Mouse (Mus musculus): ENCODE measurements around the gene Fam131a. TPM values are rescaled to one million over a fixed set of nuclear protein-coding genes. Genes with fewer than 3 reads are reported as not detected.
"Not testable (repeated sequence)": the region's sequence is repeated elsewhere in the genome, so short reads cannot be mapped to it uniquely, and the experiment has no call there.

Fam131a gene
- 35.7 and 37.3 TPM in 2 replicates for polyA plus RNA-seq (2015; fragmentation: Nextera tagmentation; extraction: Ambion mirVana)

- Histone ChIP-seq H3K9ac (replicated peaks) (peak within 1 kb of the TSS; percentile 80), H3K36me3 (peaks cover 41% of the 10 kb centered on the region), H3K27ac (peak within 1 kb of the TSS; percentile 96), H3K27me3 (no peaks in the 10 kb centered on the region), H3K4me1 (replicated peaks) (peaks cover 46% of the 10 kb centered on the region), H3K4me3 (replicated peaks) (peak within 1 kb of the TSS; percentile 68), H3K4me2 (replicated peaks) (peak within 1 kb of the TSS; percentile 76), H3K9me3 (no peaks in the 10 kb centered on the region)
- under 1% methylated on average over 37 of the region's 37 CpGs for WGBS
- ATAC-seq = peak; percentile 94
Measured at GRCm38 (mm10) chr16:20693111-20693701, at the start of gene Fam131a. TSS of gene Fam131a (plus strand) at chr16:20693241.

GRCm38 (mm10) chr16:20643911-20644310 is 49.1 kb upstream of the Fam131a start:
- H3K27ac ChIP-seq = no peak overlapping the region
- H3K4me1 ChIP-seq (replicated peaks) = no peaks in the 10 kb centered on the region
- H3K4me3 ChIP-seq (replicated peaks) = no peak overlapping the region
- no peak overlapping the region for H3K4me2 ChIP-seq (replicated peaks)
- no peak for ATAC-seq
- 86% methylated on average over 7 of the region's 7 CpGs for WGBS
- H3K9me3 ChIP-seq = no peaks in the 10 kb centered on the region
- H3K9ac ChIP-seq (replicated peaks) = no peak overlapping the region; the same call in 1 of the 2 replicates
- H3K36me3 ChIP-seq = peaks cover 7% of the 10 kb centered on the region; the same call in 1 of the 2 replicates
- no peaks in the 10 kb centered on the region for H3K27me3 ChIP-seq

GRCm38 (mm10) chr16:20651076-20651946 is 41.7 kb upstream of the Fam131a start, which contains the start of gene Psmd2:
TSS of gene Psmd2 (plus strand) at chr16:20651652.
- Histone ChIP-seq H3K4me1 (replicated peaks) (peaks cover 22% of the 10 kb centered on the region), H3K4me2 (replicated peaks) (peak within 1 kb of the TSS; percentile 81), H3K9me3 (no peaks in the 10 kb centered on the region), H3K9ac (replicated peaks) (peak within 1 kb of the TSS; percentile 90), H3K27ac (peak within 1 kb of the TSS; percentile 84), H3K27me3 (no peaks in the 10 kb centered on the region), H3K36me3 (peaks cover 21% of the 10 kb centered on the region), H3K4me3 (replicated peaks) (peak within 1 kb of the TSS; percentile 90)
- ATAC-seq = peak; percentile 98
- 3% methylated on average over 46 of the region's 46 CpGs for WGBS

GRCm38 (mm10) chr16:20651947-20652310 is 41.1 kb upstream of the Fam131a start:
- H3K36me3 ChIP-seq = peaks cover 27% of the 10 kb centered on the region
- H3K4me1 ChIP-seq (replicated peaks) = peaks cover 22% of the 10 kb centered on the region
- H3K27me3 ChIP-seq = no peaks in the 10 kb centered on the region
- H3K4me2 ChIP-seq (replicated peaks) = peak overlapping the region; percentile 81
- 13% methylated on average over 12 of the region's 12 CpGs for WGBS
- no peak for ATAC-seq
- H3K4me3 ChIP-seq (replicated peaks) = peak overlapping the region; percentile 90
- peak overlapping the region; percentile 73 for H3K27ac ChIP-seq
- H3K9ac ChIP-seq (replicated peaks) = peak overlapping the region; percentile 90
- no peaks in the 10 kb centered on the region for H3K9me3 ChIP-seq

GRCm38 (mm10) chr16:20653315-20653714 is 39.7 kb upstream of the Fam131a start:
- H3K4me3 ChIP-seq (replicated peaks) = 0 out of 2 replicates have a peak overlapping the region, but pooled peaks have one; percentile 90
- no peaks in the 10 kb centered on the region for H3K27me3 ChIP-seq
- WGBS = 62% methylated on average over 2 of the region's 2 CpGs

GRCm38 (mm10) chr16:20657661-20658060 is 35.4 kb upstream of the Fam131a start:
- 96% methylated on average over 4 of the region's 4 CpGs for WGBS
- Histone ChIP-seq H3K9me3 (no peaks in the 10 kb centered on the region), H3K4me3 (replicated peaks) (no peak overlapping the region)

More at GRCm38 (mm10) chr16:20653315-20653714, 39.7 kb upstream of the Fam131a start:
- peak overlapping the region; percentile 81 for H3K4me2 ChIP-seq (replicated peaks)
- no peak overlapping the region; the same call in 1 of the 2 replicates for H3K9ac ChIP-seq (replicated peaks)
- H3K9me3 ChIP-seq = no peaks in the 10 kb centered on the region
- no peak for ATAC-seq
- no peak overlapping the region for H3K27ac ChIP-seq
- H3K36me3 ChIP-seq = peaks cover 41% of the 10 kb centered on the region
- H3K4me1 ChIP-seq (replicated peaks) = peaks cover 22% of the 10 kb centered on the region

GRCm38 (mm10) chr16:20668013-20668412 is 25.0 kb upstream of the Fam131a start, which contains the start of gene Eif4g1:
TSS of gene Eif4g1 (plus strand) at chr16:20668313.
- H3K36me3 ChIP-seq = peaks cover 28% of the 10 kb centered on the region
- H3K27me3 ChIP-seq; H3K9ac ChIP-seq (replicated peaks); H3K4me3 ChIP-seq (replicated peaks); H3K4me2 ChIP-seq (replicated peaks); H3K4me1 ChIP-seq (replicated peaks); H3K9me3 ChIP-seq; H3K27ac ChIP-seq; ATAC-seq: not testable (repeated sequence)
- 93% methylated on average over 3 of the region's 6 CpGs for WGBS

More at GRCm38 (mm10) chr16:20657661-20658060, 35.4 kb upstream of the Fam131a start:
- no peaks in the 10 kb centered on the region for H3K27me3 ChIP-seq
- no peak overlapping the region for H3K4me2 ChIP-seq (replicated peaks)
- H3K27ac ChIP-seq = no peak overlapping the region
- H3K36me3 ChIP-seq = peaks cover 83% of the 10 kb centered on the region
- H3K4me1 ChIP-seq (replicated peaks) = peaks cover 10% of the 10 kb centered on the region
- H3K9ac ChIP-seq (replicated peaks) = no peak overlapping the region
- ATAC-seq = no peak

- no peak overlapping the region for H3K4me3 ChIP-seq (replicated peaks)
- no peak for ATAC-seq
- no peaks in the 10 kb centered on the region for H3K27me3 ChIP-seq
- 92% methylated on average over 3 of the region's 3 CpGs for WGBS
- peaks cover 15% of the 10 kb centered on the region for H3K36me3 ChIP-seq
- H3K9me3 ChIP-seq = no peaks in the 10 kb centered on the region
- peaks cover 23% of the 10 kb centered on the region for H3K4me1 ChIP-seq (replicated peaks)
- no peak overlapping the region for H3K4me2 ChIP-seq (replicated peaks)
- H3K27ac ChIP-seq = no peak overlapping the region
- H3K9ac ChIP-seq (replicated peaks) = no peak overlapping the region
Measured at GRCm38 (mm10) chr16:20670291-20670690, 22.8 kb upstream of the Fam131a start.

GRCm38 (mm10) chr16:20671886-20672285 is 21.2 kb upstream of the Fam131a start:
- H3K27ac ChIP-seq = no peak overlapping the region
- ATAC-seq = no peak
- H3K9me3 ChIP-seq = no peaks in the 10 kb centered on the region
- H3K4me3 ChIP-seq (replicated peaks) = peak overlapping the region; percentile 98
- H3K9ac ChIP-seq (replicated peaks) = peak overlapping the region; percentile 46; the same call in 1 of the 2 replicates
- H3K4me2 ChIP-seq (replicated peaks) = peak overlapping the region; percentile 98
- peaks cover 24% of the 10 kb centered on the region for H3K4me1 ChIP-seq (replicated peaks)
- 29% methylated on average over 6 of the region's 6 CpGs for WGBS
- H3K36me3 ChIP-seq = peaks cover 26% of the 10 kb centered on the region
- no peaks in the 10 kb centered on the region for H3K27me3 ChIP-seq

- WGBS = 0% methylated on average over 31 of the region's 38 CpGs
Measured at GRCm38 (mm10) chr16:20672500-20672902, 20.5 kb upstream of the Fam131a start.

GRCm38 (mm10) chr16:20672965-20673705 is 19.9 kb upstream of the Fam131a start:
- 0% methylated on average over 33 of the region's 78 CpGs for WGBS
- ATAC-seq = peak; percentile 35
- no peaks in the 10 kb centered on the region for H3K9me3 ChIP-seq
- H3K4me3 ChIP-seq (replicated peaks) = peak overlapping the region; percentile 98
- no peaks in the 10 kb centered on the region for H3K27me3 ChIP-seq
- peaks cover 38% of the 10 kb centered on the region for H3K36me3 ChIP-seq
- peak overlapping the region; percentile 98 for H3K9ac ChIP-seq (replicated peaks)
- peaks cover 24% of the 10 kb centered on the region for H3K4me1 ChIP-seq (replicated peaks)
- H3K27ac ChIP-seq = peak overlapping the region; percentile 91
- H3K4me2 ChIP-seq (replicated peaks) = peak overlapping the region; percentile 98

More at GRCm38 (mm10) chr16:20672500-20672902, 20.5 kb upstream of the Fam131a start:
- peak; percentile 98 for ATAC-seq
- no peaks in the 10 kb centered on the region for H3K9me3 ChIP-seq
- peaks cover 24% of the 10 kb centered on the region for H3K4me1 ChIP-seq (replicated peaks)
- H3K9ac ChIP-seq (replicated peaks) = peak overlapping the region; percentile 98
- peak overlapping the region; percentile 98 for H3K4me3 ChIP-seq (replicated peaks)
- H3K4me2 ChIP-seq (replicated peaks) = peak overlapping the region; percentile 98
- peaks cover 32% of the 10 kb centered on the region for H3K36me3 ChIP-seq
- no peaks in the 10 kb centered on the region for H3K27me3 ChIP-seq
- H3K27ac ChIP-seq = peak overlapping the region; percentile 91

Data from midbrain, embryonic 13.5 days (tissue).